Mouse (Mus musculus): ENCODE results near the gene Pa2g4. TPM values are rescaled to one million over a fixed set of nuclear protein-coding genes. Genes with fewer than 3 reads are reported as not detected.
A peak's percentile ranks its signal among the peaks of the same experiment; 100 is the strongest.

The Pa2g4 gene
- polyA plus RNA-seq, 1 experiment from 2014 or later = 248 TPM

- H3K36me3 ChIP-seq (ENCODE audit: control insufficient read depth, insufficient read depth, low read length) = no peaks in the 10 kb centered on the region
- WGBS = 12% methylated on average over 2 of the region's 2 CpGs
- DNase-seq (ENCODE audit: low spot score) (no peak), ATAC-seq (replicated peaks; ENCODE audit: low FRiP score, low TSS enrichment, low read depth) (no peak)
- H3K4me2 ChIP-seq (ENCODE audit: low read length) = no peak overlapping the region
- H3K4me3 ChIP-seq (ENCODE audit: low read depth, low read length) = no peak overlapping the region
- H3K9me3 ChIP-seq (ENCODE audit: control insufficient read depth, low read length) = no peaks in the 10 kb centered on the region
- H3K9ac ChIP-seq (ENCODE audit: low read length) = no peak overlapping the region
- no peak overlapping the region for H3K27ac ChIP-seq (ENCODE audit: low read depth)
- H3K27me3 ChIP-seq (replicated peaks; ENCODE audit: control insufficient read depth, insufficient read depth, low read length) = no peaks in the 10 kb centered on the region
- H3K4me1 ChIP-seq (replicated peaks; ENCODE audit: control insufficient read depth, insufficient read depth, low read length) = no peaks in the 10 kb centered on the region
Measured at GRCm38 (mm10) chr10:128598476-128598875, 32.7 kb upstream of the Pa2g4 start.

- Histone ChIP-seq H3K36me3 (ENCODE audit: control insufficient read depth, insufficient read depth, low read length) (no peaks in the 10 kb centered on the region), H3K9me3 (ENCODE audit: control insufficient read depth, low read length) (no peaks in the 10 kb centered on the region), H3K4me3 (ENCODE audit: low read depth, low read length) (no peak overlapping the region), H3K4me2 (ENCODE audit: low read length) (no peak overlapping the region), H3K9ac (ENCODE audit: low read length) (no peak overlapping the region), H3K27me3 (replicated peaks; ENCODE audit: control insufficient read depth, insufficient read depth, low read length) (peaks cover 19% of the 10 kb centered on the region), H3K27ac (ENCODE audit: low read depth) (no peak overlapping the region), H3K4me1 (replicated peaks; ENCODE audit: control insufficient read depth, insufficient read depth, low read length) (0 out of 2 replicates have a peak, but pooled peaks cover 3% of the 10 kb centered on the region)
- WGBS = 79% methylated on average over 5 of the region's 5 CpGs
- DNase-seq (ENCODE audit: low spot score) (no peak), ATAC-seq (replicated peaks; ENCODE audit: low FRiP score, low TSS enrichment, low read depth) (no peak)
Measured at GRCm38 (mm10) chr10:128592797-128593196, 27.0 kb upstream of the Pa2g4 start.

- Histone ChIP-seq H3K4me1 (replicated peaks; ENCODE audit: control insufficient read depth, insufficient read depth, low read length) (0 out of 2 replicates have a peak, but pooled peaks cover 3% of the 10 kb centered on the region), H3K9me3 (ENCODE audit: control insufficient read depth, low read length) (no peaks in the 10 kb centered on the region), H3K4me3 (ENCODE audit: low read depth, low read length) (no peak overlapping the region), H3K27ac (ENCODE audit: low read depth) (no peak overlapping the region), H3K4me2 (ENCODE audit: low read length) (no peak overlapping the region), H3K9ac (ENCODE audit: low read length) (no peak overlapping the region), H3K36me3 (ENCODE audit: control insufficient read depth, insufficient read depth, low read length) (no peaks in the 10 kb centered on the region), H3K27me3 (replicated peaks; ENCODE audit: control insufficient read depth, insufficient read depth, low read length) (peaks cover 32% of the 10 kb centered on the region)
- no peak for ATAC-seq (replicated peaks; ENCODE audit: low FRiP score, low TSS enrichment, low read depth)
- 81% methylated on average over 6 of the region's 6 CpGs for WGBS
- no peak for DNase-seq (ENCODE audit: low spot score)
Measured at GRCm38 (mm10) chr10:128591436-128591835, 25.6 kb upstream of the Pa2g4 start.

GRCm38 (mm10) chr10:128590193-128590690 is 24.5 kb upstream of the Pa2g4 start:
- peak overlapping the region; percentile 82 for H3K27ac ChIP-seq (ENCODE audit: low read depth)
- H3K36me3 ChIP-seq (ENCODE audit: control insufficient read depth, insufficient read depth, low read length) = no peaks in the 10 kb centered on the region
- peak overlapping the region; percentile 91 for H3K4me2 ChIP-seq (ENCODE audit: low read length)
- under 1% methylated on average over 43 of the region's 43 CpGs for WGBS
- peak overlapping the region; percentile 57 for H3K4me3 ChIP-seq (ENCODE audit: low read depth, low read length)
- H3K9ac ChIP-seq (ENCODE audit: low read length) = peak overlapping the region; percentile 53
- ATAC-seq (replicated peaks; ENCODE audit: low FRiP score, low TSS enrichment, low read depth) (peak; percentile 29), DNase-seq (ENCODE audit: low spot score) (peak; percentile 91)
- 0 out of 2 replicates have a peak, but pooled peaks cover 3% of the 10 kb centered on the region for H3K4me1 ChIP-seq (replicated peaks; ENCODE audit: control insufficient read depth, insufficient read depth, low read length)
- H3K27me3 ChIP-seq (replicated peaks; ENCODE audit: control insufficient read depth, insufficient read depth, low read length) = peaks cover 37% of the 10 kb centered on the region
- no peaks in the 10 kb centered on the region for H3K9me3 ChIP-seq (ENCODE audit: control insufficient read depth, low read length)

GRCm38 (mm10) chr10:128589464-128590192 is 23.8 kb upstream of the Pa2g4 start, which contains the start of gene Erbb3:
Erbb3 (minus strand) TSS chr10:128589652.
- Histone ChIP-seq H3K27me3 (replicated peaks; ENCODE audit: control insufficient read depth, insufficient read depth, low read length) (peaks cover 37% of the 10 kb centered on the region), H3K9me3 (ENCODE audit: control insufficient read depth, low read length) (no peaks in the 10 kb centered on the region), H3K9ac (ENCODE audit: low read length) (peak within 1 kb of the TSS; percentile 55), H3K36me3 (ENCODE audit: control insufficient read depth, insufficient read depth, low read length) (no peaks in the 10 kb centered on the region), H3K4me1 (replicated peaks; ENCODE audit: control insufficient read depth, insufficient read depth, low read length) (0 out of 2 replicates have a peak, but pooled peaks cover 3% of the 10 kb centered on the region), H3K4me3 (ENCODE audit: low read depth, low read length) (peak within 1 kb of the TSS; percentile 57), H3K27ac (ENCODE audit: low read depth) (peak within 1 kb of the TSS; percentile 82), H3K4me2 (ENCODE audit: low read length) (peak within 1 kb of the TSS; percentile 91)
- DNase-seq (ENCODE audit: low spot score) = peak; percentile 90
- peak; percentile 77 for ATAC-seq (replicated peaks; ENCODE audit: low FRiP score, low TSS enrichment, low read depth)
- WGBS = 0% methylated on average over 42 of the region's 43 CpGs

GRCm38 (mm10) chr10:128588775-128589463 is 23.1 kb upstream of the Pa2g4 start:
- peak overlapping the region; percentile 91 for H3K4me2 ChIP-seq (ENCODE audit: low read length)
- H3K9me3 ChIP-seq (ENCODE audit: control insufficient read depth, low read length) = no peaks in the 10 kb centered on the region
- peaks cover 37% of the 10 kb centered on the region for H3K27me3 ChIP-seq (replicated peaks; ENCODE audit: control insufficient read depth, insufficient read depth, low read length)
- ATAC-seq (replicated peaks; ENCODE audit: low FRiP score, low TSS enrichment, low read depth) (peak; percentile 13), DNase-seq (ENCODE audit: low spot score) (no peak)
- WGBS = 3% methylated on average over 23 of the region's 23 CpGs
- 0 out of 2 replicates have a peak, but pooled peaks cover 3% of the 10 kb centered on the region for H3K4me1 ChIP-seq (replicated peaks; ENCODE audit: control insufficient read depth, insufficient read depth, low read length)
- H3K36me3 ChIP-seq (ENCODE audit: control insufficient read depth, insufficient read depth, low read length) = no peaks in the 10 kb centered on the region
- peak overlapping the region; percentile 57 for H3K4me3 ChIP-seq (ENCODE audit: low read depth, low read length)
- peak overlapping the region; percentile 55 for H3K9ac ChIP-seq (ENCODE audit: low read length)
- H3K27ac ChIP-seq (ENCODE audit: low read depth) = peak overlapping the region; percentile 82

GRCm38 (mm10) chr10:128588136-128588535 is 22.3 kb upstream of the Pa2g4 start:
- Histone ChIP-seq H3K4me1 (replicated peaks; ENCODE audit: control insufficient read depth, insufficient read depth, low read length) (peaks cover 6% of the 10 kb centered on the region; the same call in 1 of the 2 replicates), H3K9ac (ENCODE audit: low read length) (peak overlapping the region; percentile 3; the same call in 1 of the 2 replicates), H3K36me3 (ENCODE audit: control insufficient read depth, insufficient read depth, low read length) (no peaks in the 10 kb centered on the region), H3K9me3 (ENCODE audit: control insufficient read depth, low read length) (no peaks in the 10 kb centered on the region), H3K27ac (ENCODE audit: low read depth) (peak overlapping the region; percentile 82), H3K4me2 (ENCODE audit: low read length) (peak overlapping the region; percentile 91), H3K4me3 (ENCODE audit: low read depth, low read length) (peak overlapping the region; percentile 57), H3K27me3 (replicated peaks; ENCODE audit: control insufficient read depth, insufficient read depth, low read length) (peaks cover 37% of the 10 kb centered on the region)
- ATAC-seq (replicated peaks; ENCODE audit: low FRiP score, low TSS enrichment, low read depth) = no peak
- 44% methylated on average over 1 of the region's 1 CpGs for WGBS
- DNase-seq (ENCODE audit: low spot score) = no peak

- H3K36me3 ChIP-seq (ENCODE audit: control insufficient read depth, insufficient read depth, low read length) = no peaks in the 10 kb centered on the region
- 36% methylated on average over 8 of the region's 8 CpGs for WGBS
- H3K9me3 ChIP-seq (ENCODE audit: control insufficient read depth, low read length) = no peaks in the 10 kb centered on the region
- peak overlapping the region; percentile 57 for H3K4me3 ChIP-seq (ENCODE audit: low read depth, low read length)
- H3K27ac ChIP-seq (ENCODE audit: low read depth) = peak overlapping the region; percentile 82
- ATAC-seq (replicated peaks; ENCODE audit: low FRiP score, low TSS enrichment, low read depth) (peak; percentile 20; the same call in 1 of the 2 replicates), DNase-seq (ENCODE audit: low spot score) (peak; percentile 62)
- peak overlapping the region; percentile 91 for H3K4me2 ChIP-seq (ENCODE audit: low read length)
- H3K4me1 ChIP-seq (replicated peaks; ENCODE audit: control insufficient read depth, insufficient read depth, low read length) = peaks cover 6% of the 10 kb centered on the region; the same call in 1 of the 2 replicates
- peaks cover 37% of the 10 kb centered on the region for H3K27me3 ChIP-seq (replicated peaks; ENCODE audit: control insufficient read depth, insufficient read depth, low read length)
- peak overlapping the region; percentile 3; the same call in 1 of the 2 replicates for H3K9ac ChIP-seq (ENCODE audit: low read length)
Measured at GRCm38 (mm10) chr10:128587697-128588096, 21.9 kb upstream of the Pa2g4 start.

Measured in intestine, embryonic 14.5 days (tissue).